17 mouse cellular contexts compared by ENCODE assay signal in the genomic region with DNA sequence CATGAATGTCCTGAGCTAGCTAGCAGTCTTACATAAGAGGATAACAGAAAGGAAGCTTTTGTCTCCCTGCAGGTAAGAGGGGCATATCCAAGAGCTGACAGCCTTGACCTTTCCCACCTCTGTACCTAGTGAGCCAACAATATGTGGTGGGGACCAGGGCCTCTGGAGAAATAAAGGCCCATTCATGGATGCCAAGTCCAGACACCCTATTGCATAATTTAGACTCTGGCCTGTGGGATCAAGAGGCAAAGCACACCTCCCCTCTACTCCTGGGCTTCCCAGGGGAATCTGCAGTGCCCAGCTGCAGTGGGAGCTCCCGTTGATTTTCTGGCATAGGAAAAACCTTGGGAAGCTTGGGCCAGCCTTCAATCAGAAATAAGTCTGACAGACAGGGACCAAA.
"Had no signal": no experiment of that assay in that cellular context is flagged by ENCODE, and none has a peak within 500 bp of the region (broad histone marks: within the 10 kb centered on the region; RNA-seq: fewer than 3 reads in every experiment).

No protein-coding gene starts in this region.

- H3K4me3 ChIP-seq: left cerebral cortex, adult 2 months; limb, embryonic 12.5 days; limb, embryonic 15.5 days; liver, embryonic 12.5 days; liver, embryonic 15.5 days had no signal

- H3K9me3 ChIP-seq: limb, embryonic 12.5 days; limb, embryonic 15.5 days; liver, embryonic 12.5 days; liver, embryonic 15.5 days had no signal

- ATAC-seq: liver, embryonic 12.5 days had no signal

- H3K9ac ChIP-seq: limb, embryonic 12.5 days; limb, embryonic 15.5 days; liver, embryonic 12.5 days; liver, embryonic 15.5 days had no signal

- DNase-seq: kidney, postnatal 36 days; layer of hippocampus, postnatal 36 days; left cerebral cortex, postnatal 4 days; lung, adult 2 months; lung, postnatal 14 days; lung, postnatal 4 days; midbrain, embryonic 14.5 days; thymus, adult 18-20 months; thymus, postnatal 14 days; thymus, postnatal 4 days had no signal

- H3K4me2 ChIP-seq: limb, embryonic 12.5 days; limb, embryonic 15.5 days; liver, embryonic 12.5 days; liver, embryonic 15.5 days; midbrain, embryonic 11.5 days had no signal

- H3K36me3 ChIP-seq: limb, embryonic 12.5 days; limb, embryonic 15.5 days; liver, embryonic 12.5 days; liver, embryonic 15.5 days had no signal

- H3K27me3 ChIP-seq: limb, embryonic 12.5 days; limb, embryonic 15.5 days; liver, embryonic 12.5 days; liver, embryonic 15.5 days had no signal

- H3K27ac ChIP-seq: kidney, postnatal 0 days; left cerebral cortex, adult 2 months; limb, embryonic 12.5 days; limb, embryonic 15.5 days; liver, embryonic 12.5 days; liver, embryonic 15.5 days had no signal

- H3K4me1 ChIP-seq: limb, embryonic 12.5 days; liver, embryonic 12.5 days; liver, embryonic 15.5 days had no signal
